Mouse (Mus musculus): ENCODE data around the gene Tpo.

DNA sequence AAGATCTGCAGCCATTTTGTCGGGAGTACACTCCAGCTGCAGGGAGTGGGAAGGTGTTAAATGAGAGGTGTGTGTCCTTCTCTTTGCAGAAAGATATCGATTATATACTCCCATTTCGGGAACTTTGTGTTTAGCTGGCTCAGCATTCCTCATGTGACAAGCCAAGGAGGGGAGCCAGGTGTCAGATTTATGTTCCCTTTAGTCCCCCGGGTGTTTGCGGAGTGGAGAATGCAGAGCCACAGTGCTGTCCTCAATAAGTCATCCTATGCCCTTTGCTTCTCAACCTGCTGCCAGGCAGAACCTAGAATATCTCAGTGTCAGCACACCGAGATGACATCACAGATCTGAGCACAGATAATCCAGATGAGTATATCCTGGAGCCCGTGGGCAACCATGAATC, 10.1 kb downstream of the Tpo start:
- TF ChIP-seq POLR2A (IDR thresholded peaks at IDR 0.05; ENCODE audit: borderline replicate concordance, insufficient read depth, low read length) (no peak), CTCF (IDR thresholded peaks at IDR 0.05; ENCODE audit: borderline replicate concordance, insufficient read depth, low read depth, low read length) (no peak)
